Mouse (Mus musculus): Measurements from ENCODE around the gene Cib4.

Cib4 gene

GRCm38 (mm10) chr5:30518108-30518507 is 27.5 kb downstream of the Cib4 start:
- DNase-seq (ENCODE audit: low read depth, low spot score), result no peak

GRCm38 (mm10) chr5:30516376-30516775 is 29.3 kb downstream of the Cib4 start:
- DNase-seq (ENCODE audit: low read depth, low spot score), result no peak

- no peak for DNase-seq (ENCODE audit: low read depth, low spot score)
These were observed 32.5 kb downstream of the Cib4 start for GRCm38 (mm10) chr5:30513111-30513510.

DNA sequence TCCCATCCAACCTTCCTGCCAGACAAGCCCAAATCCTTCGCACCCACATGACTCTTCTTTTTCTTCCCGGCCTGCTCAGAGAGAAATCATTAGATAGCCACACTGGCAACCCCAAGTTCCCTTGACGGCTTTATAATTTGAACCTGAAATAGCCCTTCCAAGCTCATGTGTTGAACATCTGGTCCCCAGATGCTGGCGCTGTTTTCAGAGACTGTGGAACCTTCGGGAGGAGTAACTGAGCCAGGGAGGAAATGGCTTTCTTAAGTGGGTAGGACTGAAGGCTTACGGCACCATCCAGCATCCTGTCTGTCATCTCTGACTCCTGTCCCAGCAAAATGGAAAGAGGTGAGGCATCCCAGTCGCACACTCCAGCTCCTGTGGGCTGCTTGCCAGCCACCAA is 48.3 kb downstream of the Cib4 start:
- no peak for DNase-seq (ENCODE audit: low read depth, low spot score)

GRCm38 (mm10) chr5:30496821-30497220 is 48.8 kb downstream of the Cib4 start:
- no peak for DNase-seq (ENCODE audit: low read depth, low spot score)

GRCm38 (mm10) chr5:30495288-30495687 is 50.3 kb downstream of the Cib4 start:
- DNase-seq (ENCODE audit: low read depth, low spot score), result no peak

GRCm38 (mm10) chr5:30494606-30495005 is 51.0 kb downstream of the Cib4 start:
- no peak for DNase-seq (ENCODE audit: low read depth, low spot score)

DNA sequence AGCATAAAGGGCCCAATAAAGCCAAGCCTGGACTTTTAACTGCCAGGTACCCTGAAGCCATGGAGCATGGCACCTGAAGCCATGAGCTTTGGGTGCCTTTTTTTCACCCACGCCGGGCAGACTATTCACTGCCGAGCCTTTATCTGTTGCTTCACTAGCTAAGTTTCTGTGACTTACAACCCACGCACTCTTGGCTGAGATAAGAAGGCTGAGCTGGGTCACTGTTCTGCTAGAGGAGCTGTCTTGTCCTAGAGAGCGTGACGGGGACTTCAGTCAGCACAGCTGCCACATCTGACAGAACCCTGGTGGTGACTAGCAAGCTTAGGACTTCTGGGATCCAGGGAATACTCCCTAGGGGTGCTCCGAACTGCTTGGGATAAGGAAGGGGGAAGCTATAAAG is 51.9 kb downstream of the Cib4 start:
- DNase-seq (ENCODE audit: low read depth, low spot score), result no peak

DNA sequence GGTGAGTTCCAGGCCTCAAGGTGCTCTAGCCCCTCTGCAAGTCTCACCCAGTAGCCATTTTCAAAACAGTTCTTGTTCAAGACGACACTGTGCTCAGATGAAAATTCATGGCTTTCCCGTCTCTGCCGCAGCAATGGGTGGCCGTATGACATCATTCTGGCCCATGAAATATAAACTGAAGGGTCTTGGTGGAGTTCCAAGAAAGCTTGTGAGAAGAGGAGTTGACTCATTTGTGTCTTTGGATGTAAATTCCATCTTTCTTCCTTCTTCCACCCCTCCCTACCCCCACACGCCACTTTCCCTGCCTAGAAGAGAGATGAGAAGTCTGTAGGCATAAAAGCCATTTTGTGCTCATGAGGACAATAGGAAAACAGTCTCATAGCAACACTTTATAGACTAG is 54.8 kb downstream of the Cib4 start:
- DNase-seq (ENCODE audit: low read depth, low spot score), result no peak

- DNase-seq (ENCODE audit: low read depth, low spot score), result no peak
These were observed 55.4 kb downstream of the Cib4 start for GRCm38 (mm10) chr5:30490215-30490614.

DNA sequence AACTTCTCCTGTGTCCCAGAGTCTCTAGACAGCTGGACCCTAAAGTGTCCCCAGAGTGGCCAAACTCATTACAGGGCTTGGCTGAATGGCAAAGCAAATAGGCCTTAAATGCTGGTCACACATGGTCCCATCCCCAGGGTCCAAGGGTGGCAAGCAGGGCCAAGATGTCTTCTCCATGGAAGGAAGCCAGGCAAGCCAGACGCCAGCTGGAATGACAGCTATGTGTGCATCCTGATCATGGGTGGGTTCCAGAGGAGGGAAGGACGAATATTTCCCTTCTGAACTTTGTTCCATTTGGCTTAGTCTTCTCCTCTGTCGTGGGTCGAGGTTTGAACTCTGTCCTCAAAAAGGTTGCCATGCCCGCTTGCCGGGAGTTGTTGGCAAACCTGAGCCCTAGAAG is 60.5 kb downstream of the Cib4 start:
- DNase-seq (ENCODE audit: low read depth, low spot score), result no peak

DNA sequence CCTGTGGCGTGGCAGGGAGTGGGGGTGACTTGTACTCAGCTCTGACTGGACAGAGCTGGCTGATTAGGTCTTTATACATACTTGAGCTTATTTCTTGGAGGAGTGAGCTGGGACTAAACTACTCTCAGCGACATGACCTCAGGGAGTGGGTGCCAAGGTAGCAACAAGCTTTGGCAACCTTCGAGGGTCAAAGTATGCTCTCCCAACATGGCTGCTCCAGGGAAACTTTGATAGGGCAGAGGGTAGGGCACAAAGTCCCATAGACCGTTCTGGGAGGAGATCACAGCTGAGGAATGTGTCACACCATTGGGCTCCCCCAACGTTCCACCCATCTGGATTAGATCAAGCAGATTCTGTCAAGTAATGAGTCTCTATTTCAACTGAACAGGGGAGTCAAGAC is 61.0 kb downstream of the Cib4 start:
- no peak for DNase-seq (ENCODE audit: low read depth, low spot score)

DNA sequence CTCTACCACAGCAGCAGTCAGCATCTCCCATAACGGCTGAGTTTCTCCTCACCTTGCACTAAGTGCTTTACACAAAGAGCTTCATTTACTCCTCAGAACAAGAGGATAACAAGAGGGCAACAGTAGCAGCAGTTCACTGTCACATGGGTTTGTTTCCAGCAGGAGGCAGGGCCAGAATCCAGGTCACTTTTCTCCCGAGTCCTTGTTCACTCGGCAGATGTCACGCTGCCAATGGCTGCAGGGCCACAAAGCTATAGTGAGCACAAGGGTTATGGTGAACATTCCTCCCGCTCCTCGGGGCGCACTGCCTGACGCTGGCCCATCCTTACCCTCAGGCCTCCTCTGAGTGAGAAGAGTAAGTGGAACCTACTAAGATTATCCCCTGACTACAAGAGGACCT is 62.1 kb downstream of the Cib4 start:
- no peak for DNase-seq (ENCODE audit: low read depth, low spot score)

DNA sequence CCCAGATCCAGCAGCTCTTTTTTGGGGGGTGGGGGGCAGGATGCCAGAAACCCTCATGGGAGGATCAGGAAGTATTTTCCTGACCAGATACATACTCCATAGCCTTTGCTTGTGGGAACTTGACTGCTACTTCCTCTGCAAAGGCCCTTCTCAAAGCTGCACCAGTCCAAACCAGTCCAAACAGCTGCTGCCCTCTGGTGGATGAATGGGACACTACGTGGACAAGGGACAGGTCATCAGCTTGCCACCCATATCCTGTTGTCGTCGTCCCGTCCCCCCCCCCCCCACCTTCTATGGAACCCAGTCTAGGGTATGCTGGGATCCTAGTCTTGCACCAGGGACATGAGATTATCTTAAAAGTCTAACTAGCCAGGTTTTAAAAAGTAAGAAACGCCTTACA is 63.3 kb downstream of the Cib4 start:
- DNase-seq (ENCODE audit: low read depth, low spot score), result no peak

GRCm38 (mm10) chr5:30476534-30476933 is 69.1 kb downstream of the Cib4 start:
- no peak for DNase-seq (ENCODE audit: low read depth, low spot score)

DNA sequence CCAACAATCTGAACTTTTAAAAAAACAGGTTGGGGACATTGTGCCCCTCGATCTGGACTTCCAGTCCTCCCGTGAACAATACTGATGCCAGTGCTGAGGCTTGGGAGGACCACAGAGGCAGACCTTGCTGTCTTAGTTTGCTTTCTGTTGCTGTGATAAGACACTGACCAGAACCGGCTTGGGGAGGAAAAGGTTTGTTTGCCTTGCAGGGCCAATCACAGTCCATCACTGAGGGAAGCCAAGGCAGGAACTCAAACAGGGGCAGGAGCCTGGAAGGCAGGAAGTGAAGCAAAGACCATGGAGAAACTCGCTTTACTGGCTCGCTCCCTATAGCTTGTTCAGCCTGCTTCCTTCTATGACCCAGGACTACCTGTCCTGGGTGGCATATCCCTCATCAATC is 73.5 kb downstream of the Cib4 start:
- no peak for DNase-seq (ENCODE audit: low read depth, low spot score)

DNA sequence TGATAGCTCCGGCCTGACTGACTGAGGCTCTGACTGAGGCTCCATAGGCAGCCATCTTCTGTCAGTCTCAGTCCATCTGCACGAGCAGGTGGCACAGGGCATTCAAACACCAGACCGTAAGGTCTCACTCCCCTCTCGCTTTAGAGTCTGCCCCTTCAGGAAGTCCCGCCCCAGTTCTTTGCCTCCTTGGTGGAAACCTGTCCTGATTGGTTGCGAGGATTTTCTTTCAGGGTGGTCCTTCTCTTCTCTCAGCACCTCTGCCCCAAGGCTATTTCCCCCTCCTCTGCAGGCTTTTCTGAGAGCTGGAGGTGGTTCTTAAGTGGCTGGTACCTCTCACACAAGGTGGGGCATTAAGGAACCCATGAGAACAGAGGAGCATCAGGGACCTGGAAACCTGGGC is 75.2 kb downstream of the Cib4 start:
- DNase-seq (ENCODE audit: low read depth, low spot score), result no peak

- DNase-seq (ENCODE audit: low read depth, low spot score), result no peak
These were observed 79.3 kb downstream of the Cib4 start for GRCm38 (mm10) chr5:30466315-30466714.

GRCm38 (mm10) chr5:30465861-30466260 is 79.8 kb downstream of the Cib4 start, which contains the start of gene 1700001C02Rik:
TSS of gene 1700001C02Rik (plus strand) at chr5:30466047.
- no peak for DNase-seq (ENCODE audit: low read depth, low spot score)

DNA sequence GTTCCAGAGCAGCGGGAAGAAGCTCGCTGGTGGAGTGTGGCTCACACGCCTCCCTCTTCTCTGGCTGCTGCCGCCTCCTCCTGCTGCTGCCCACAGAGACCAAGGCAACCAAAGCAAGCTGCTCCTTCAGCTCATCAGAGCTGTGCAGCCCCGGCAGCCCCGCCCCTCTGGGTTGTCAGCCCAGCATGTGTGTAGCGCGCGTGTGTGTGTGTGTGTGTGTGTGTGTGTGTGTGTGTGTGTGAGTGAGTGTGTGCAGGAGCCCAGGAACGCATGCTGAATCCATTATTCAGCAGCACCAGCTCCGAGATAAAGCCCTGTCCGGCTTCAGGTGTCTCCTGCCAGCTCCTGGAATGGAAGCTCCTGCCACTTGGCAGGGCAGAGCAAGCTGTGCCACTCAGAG is 83.8 kb downstream of the Cib4 start, which contains the start of gene Otof:
Gene Otof (minus strand): TSS at position 112 of the 400 bp plus-strand sequence.
- no peak for DNase-seq (ENCODE audit: low read depth, low spot score)

- DNase-seq (ENCODE audit: low read depth, low spot score), result no peak
These were observed 85.5 kb downstream of the Cib4 start for GRCm38 (mm10) chr5:30460155-30460554.

GRCm38 (mm10) chr5:30456056-30456455 is 89.6 kb downstream of the Cib4 start:
- DNase-seq (ENCODE audit: low read depth, low spot score), result no peak

DNA sequence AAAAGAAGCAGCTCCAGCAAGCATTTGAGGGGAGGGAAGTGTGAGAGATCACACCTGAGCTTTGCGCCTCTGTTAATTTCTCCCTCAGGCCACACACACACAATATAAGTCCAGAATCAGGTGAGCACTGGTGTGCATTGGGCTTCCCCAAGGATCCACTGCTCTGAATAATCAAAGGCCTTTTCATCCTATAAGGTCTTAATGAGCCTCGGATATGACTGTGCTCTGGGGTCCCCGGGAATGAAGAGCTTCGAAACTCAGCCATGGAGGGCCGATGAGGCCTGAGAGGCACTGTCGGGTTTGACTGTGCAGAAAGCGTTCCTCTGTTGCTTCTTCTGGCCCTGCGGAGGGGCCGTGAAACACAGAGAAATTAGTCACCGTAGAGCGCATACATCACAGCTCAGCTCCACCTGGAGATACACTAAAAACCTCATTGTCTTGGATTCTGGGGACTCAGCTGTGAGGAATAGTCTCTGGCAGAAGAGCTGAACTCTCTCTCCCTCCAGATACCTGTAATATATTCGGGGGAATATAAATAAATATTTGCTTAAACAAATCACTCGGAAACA is 101.2 kb downstream of the Cib4 start:
- DNase-seq (ENCODE audit: low read depth, low spot score), result no peak

DNA sequence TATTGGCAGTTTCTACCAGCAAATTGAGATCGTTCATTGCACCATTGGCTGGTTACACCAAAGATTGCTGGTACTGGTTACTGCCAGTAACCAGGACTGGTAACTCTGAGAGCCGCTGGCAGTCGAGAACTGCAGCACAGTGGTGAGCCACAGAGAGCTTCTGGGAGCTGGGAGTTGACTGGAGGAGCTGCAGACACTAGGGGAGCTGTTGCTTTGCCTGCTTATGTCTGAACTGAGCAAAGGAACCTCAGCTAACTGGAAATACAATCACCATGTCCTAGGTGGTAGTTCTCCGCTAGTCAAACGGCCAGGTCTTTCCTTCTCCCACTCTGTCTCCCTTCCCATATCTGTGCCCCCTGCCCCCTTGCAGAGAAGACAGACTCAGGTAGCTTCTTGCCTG is 103.4 kb downstream of the Cib4 start:
- no peak for DNase-seq (ENCODE audit: low read depth, low spot score)
